Mouse (Mus musculus) limb, embryonic 13.5 days (tissue): ENCODE results near the gene Zfp618. TPM values are rescaled to one million over a fixed set of nuclear protein-coding genes. Genes with fewer than 3 reads are reported as not detected.
A peak's percentile ranks its signal among the peaks of the same experiment; 100 is the strongest.

Experiments used
- ATAC-seq: fragments of 200-750 bp; cut with Nextera tagmentation; 2 replicates; pipeline ENCODE4 v1.8.0; 2017; ENCODE audit warnings: low read depth, moderate number of reproducible peaks, moderate TSS enrichment; ENCODE audit not compliant: low FRiP score
- H3K27ac ChIP-seq: fragments of 300-500 bp; sonication (generic); 2 replicates; pipeline ENCODE4 v1.5.1; 2015; ENCODE audit warnings: inconsistent platforms, mild to moderate bottlenecking, moderate library complexity
- H3K27me3 ChIP-seq: fragments of 300-500 bp; sonication (generic); 2 replicates; pipeline ENCODE4 v1.6.1; 2015; ENCODE audit warnings: mild to moderate bottlenecking, inconsistent platforms
- H3K36me3 ChIP-seq: fragments of 300-500 bp; sonication (generic); 2 replicates; pipeline ENCODE4 v1.6.1; 2015; ENCODE audit warnings: inconsistent platforms, mild to moderate bottlenecking, moderate library complexity
- H3K4me1 ChIP-seq: fragments of 300-500 bp; sonication (generic); 2 replicates; pipeline ENCODE4 v1.6.1; 2015; ENCODE audit warnings: inconsistent platforms
- H3K4me2 ChIP-seq: fragments of 300-500 bp; sonication (generic); replicated peaks from 2 replicates; pipeline ENCODE4 v1.6.1; 2015; ENCODE audit warnings: inconsistent platforms, mild to moderate bottlenecking, moderate library complexity
- H3K4me3 ChIP-seq: fragments of 300-500 bp; sonication (generic); 2 replicates; pipeline ENCODE4 v1.5.1; 2015; ENCODE audit warnings: moderate library complexity, mild to moderate bottlenecking, inconsistent platforms
- H3K9ac ChIP-seq: fragments of 300-500 bp; sonication (generic); 2 replicates; pipeline ENCODE4 v1.6.1; 2015; ENCODE audit warnings: mild to moderate bottlenecking, inconsistent platforms
- H3K9me3 ChIP-seq: fragments of 300-500 bp; sonication (generic); 2 replicates; pipeline ENCODE4 v1.6.1; 2016; ENCODE audit warnings: inconsistent platforms
- WGBS: fragments of 180-500 bp; shearing (Covaris S2); methylation state at CpG from one replicate; pipeline ENCODE4 v1.1.7; 2015; 5-methylcytosine and 5-hydroxymethylcytosine counted together
- polyA plus RNA-seq: library from polyadenylated mRNA; unstranded; fragments of >200 nt; fragmentation: Nextera tagmentation; extraction: Ambion mirVana; gene quantifications from 2 replicates; pipeline ENCODE4 v1.2.1, GENCODE M21; 2015

Zfp618 gene
- polyA plus RNA-seq, 1 experiment from 2014 or later = 39.2 TPM

GRCm38 (mm10) chr4:63079159-63079558 is 113.8 kb downstream of the Zfp618 start:
- WGBS = 79% methylated on average over 7 of the region's 7 CpGs
- H3K36me3 ChIP-seq = peaks cover 73% of the 10 kb centered on the region
- no peak overlapping the region for H3K4me3 ChIP-seq
- H3K27ac ChIP-seq = no peak overlapping the region
- peaks cover 15% of the 10 kb centered on the region for H3K9me3 ChIP-seq
- peaks cover 13% of the 10 kb centered on the region for H3K4me1 ChIP-seq
- no peak for ATAC-seq
- H3K4me2 ChIP-seq = no peak overlapping the region
- no peak overlapping the region for H3K9ac ChIP-seq
- no peaks in the 10 kb centered on the region for H3K27me3 ChIP-seq

GRCm38 (mm10) chr4:63084473-63084889 is 119.1 kb downstream of the Zfp618 start:
- 77% methylated on average over 8 of the region's 8 CpGs for WGBS
- Histone ChIP-seq H3K27me3 (no peaks in the 10 kb centered on the region), H3K36me3 (peaks cover 87% of the 10 kb centered on the region), H3K9me3 (peaks cover 15% of the 10 kb centered on the region), H3K4me3 (no peak overlapping the region), H3K27ac (no peak overlapping the region), H3K4me1 (peaks cover 6% of the 10 kb centered on the region; the same call in 1 of the 2 replicates), H3K4me2 (no peak overlapping the region), H3K9ac (no peak overlapping the region)
- peak; percentile 22; the same call in 1 of the 2 replicates for ATAC-seq

GRCm38 (mm10) chr4:63089484-63089883 is 124.1 kb downstream of the Zfp618 start:
- Histone ChIP-seq H3K36me3 (peaks cover 70% of the 10 kb centered on the region), H3K9ac (no peak overlapping the region), H3K4me3 (no peak overlapping the region), H3K27me3 (no peaks in the 10 kb centered on the region), H3K4me1 (peaks cover 21% of the 10 kb centered on the region), H3K9me3 (no peaks in the 10 kb centered on the region), H3K4me2 (no peak overlapping the region), H3K27ac (no peak overlapping the region)
- ATAC-seq = no peak
- WGBS = 94% methylated on average over 1 of the region's 1 CpGs

- H3K36me3 ChIP-seq = peaks cover 80% of the 10 kb centered on the region
- no peaks in the 10 kb centered on the region for H3K9me3 ChIP-seq
- no peak for ATAC-seq
- peaks cover 19% of the 10 kb centered on the region for H3K4me1 ChIP-seq
- no peak overlapping the region for H3K4me2 ChIP-seq
- H3K9ac ChIP-seq = no peak overlapping the region
- H3K27ac ChIP-seq = no peak overlapping the region
- no peaks in the 10 kb centered on the region for H3K27me3 ChIP-seq
- 65% methylated on average over 5 of the region's 5 CpGs for WGBS
- H3K4me3 ChIP-seq = no peak overlapping the region
Measured at GRCm38 (mm10) chr4:63091151-63091550, 125.8 kb downstream of the Zfp618 start.

GRCm38 (mm10) chr4:63097603-63098002 is 132.2 kb downstream of the Zfp618 start:
- ATAC-seq = no peak
- Histone ChIP-seq H3K27ac (no peak overlapping the region), H3K9me3 (0 out of 2 replicates have a peak, but pooled peaks cover 3% of the 10 kb centered on the region), H3K9ac (no peak overlapping the region), H3K36me3 (peaks cover 78% of the 10 kb centered on the region), H3K4me3 (no peak overlapping the region), H3K27me3 (no peaks in the 10 kb centered on the region), H3K4me2 (no peak overlapping the region), H3K4me1 (peaks cover 9% of the 10 kb centered on the region)
- WGBS = 77% methylated on average over 1 of the region's 1 CpGs

- no peak overlapping the region for H3K4me2 ChIP-seq
- H3K36me3 ChIP-seq = peaks cover 77% of the 10 kb centered on the region
Measured at GRCm38 (mm10) chr4:63100478-63100877, 135.1 kb downstream of the Zfp618 start.

GRCm38 (mm10) chr4:63102025-63102424 is 136.7 kb downstream of the Zfp618 start:
- ATAC-seq = no peak
- H3K36me3 ChIP-seq = peaks cover 75% of the 10 kb centered on the region
- no peak overlapping the region for H3K27ac ChIP-seq
- no peaks in the 10 kb centered on the region for H3K27me3 ChIP-seq
- H3K4me2 ChIP-seq = no peak overlapping the region
- no peak overlapping the region for H3K9ac ChIP-seq
- H3K4me1 ChIP-seq = peaks cover 5% of the 10 kb centered on the region
- no peak overlapping the region for H3K4me3 ChIP-seq
- 86% methylated on average over 4 of the region's 4 CpGs for WGBS
- 0 out of 2 replicates have a peak, but pooled peaks cover 3% of the 10 kb centered on the region for H3K9me3 ChIP-seq

More at GRCm38 (mm10) chr4:63100478-63100877, 135.1 kb downstream of the Zfp618 start:
- Histone ChIP-seq H3K4me3 (no peak overlapping the region), H3K9me3 (0 out of 2 replicates have a peak, but pooled peaks cover 3% of the 10 kb centered on the region), H3K4me1 (peaks cover 5% of the 10 kb centered on the region), H3K27me3 (no peaks in the 10 kb centered on the region), H3K27ac (no peak overlapping the region), H3K9ac (no peak overlapping the region)
- ATAC-seq = no peak
- 86% methylated on average over 11 of the region's 11 CpGs for WGBS

GRCm38 (mm10) chr4:63105651-63106050 is 140.3 kb downstream of the Zfp618 start:
- Histone ChIP-seq H3K4me3 (no peak overlapping the region), H3K9ac (no peak overlapping the region), H3K9me3 (no peaks in the 10 kb centered on the region), H3K4me2 (no peak overlapping the region), H3K27me3 (no peaks in the 10 kb centered on the region), H3K27ac (no peak overlapping the region), H3K36me3 (peaks cover 65% of the 10 kb centered on the region), H3K4me1 (peaks cover 5% of the 10 kb centered on the region)
- 91% methylated on average over 8 of the region's 8 CpGs for WGBS
- ATAC-seq = no peak

- peak; percentile 69; the same call in 1 of the 2 replicates for ATAC-seq
- no peak overlapping the region for H3K27ac ChIP-seq
Measured at GRCm38 (mm10) chr4:63118639-63119437, 153.5 kb downstream of the Zfp618 start.

GRCm38 (mm10) chr4:63124861-63125466 is 159.6 kb downstream of the Zfp618 start:
- Histone ChIP-seq H3K36me3 (peaks cover 85% of the 10 kb centered on the region), H3K4me2 (no peak overlapping the region)

More at GRCm38 (mm10) chr4:63118639-63119437, 153.5 kb downstream of the Zfp618 start:
- 83% methylated on average over 5 of the region's 5 CpGs for WGBS
- H3K9me3 ChIP-seq = no peaks in the 10 kb centered on the region
- peaks cover 7% of the 10 kb centered on the region; the same call in 1 of the 2 replicates for H3K4me1 ChIP-seq
- no peak overlapping the region for H3K4me3 ChIP-seq
- no peak overlapping the region for H3K9ac ChIP-seq
- no peaks in the 10 kb centered on the region for H3K27me3 ChIP-seq
- peaks cover 90% of the 10 kb centered on the region for H3K36me3 ChIP-seq
- no peak overlapping the region for H3K4me2 ChIP-seq

GRCm38 (mm10) chr4:63129891-63130624 is 164.7 kb downstream of the Zfp618 start:
- 83% methylated on average over 5 of the region's 5 CpGs for WGBS
- Histone ChIP-seq H3K4me3 (no peak overlapping the region), H3K9me3 (no peaks in the 10 kb centered on the region), H3K27me3 (no peaks in the 10 kb centered on the region), H3K4me1 (no peaks in the 10 kb centered on the region), H3K9ac (no peak overlapping the region), H3K4me2 (no peak overlapping the region), H3K36me3 (peaks cover 84% of the 10 kb centered on the region), H3K27ac (no peak overlapping the region)
- no peak for ATAC-seq

More at GRCm38 (mm10) chr4:63124861-63125466, 159.6 kb downstream of the Zfp618 start:
- Histone ChIP-seq H3K27me3 (no peaks in the 10 kb centered on the region), H3K4me3 (no peak overlapping the region), H3K9ac (no peak overlapping the region), H3K9me3 (no peaks in the 10 kb centered on the region), H3K4me1 (no peaks in the 10 kb centered on the region), H3K27ac (no peak overlapping the region)
- no peak for ATAC-seq
- WGBS = 88% methylated on average over 8 of the region's 8 CpGs

- Histone ChIP-seq H3K9ac (no peak overlapping the region), H3K4me1 (no peaks in the 10 kb centered on the region), H3K9me3 (peaks cover 4% of the 10 kb centered on the region), H3K4me3 (no peak overlapping the region), H3K27me3 (no peaks in the 10 kb centered on the region), H3K27ac (no peak overlapping the region), H3K4me2 (no peak overlapping the region), H3K36me3 (no peaks in the 10 kb centered on the region)
- WGBS = 93% methylated on average over 6 of the region's 6 CpGs
- ATAC-seq = no peak
Measured at GRCm38 (mm10) chr4:63147268-63147667, 181.9 kb downstream of the Zfp618 start.
